Mouse (Mus musculus): ENCODE data around the gene Ncoa1.

DNA sequence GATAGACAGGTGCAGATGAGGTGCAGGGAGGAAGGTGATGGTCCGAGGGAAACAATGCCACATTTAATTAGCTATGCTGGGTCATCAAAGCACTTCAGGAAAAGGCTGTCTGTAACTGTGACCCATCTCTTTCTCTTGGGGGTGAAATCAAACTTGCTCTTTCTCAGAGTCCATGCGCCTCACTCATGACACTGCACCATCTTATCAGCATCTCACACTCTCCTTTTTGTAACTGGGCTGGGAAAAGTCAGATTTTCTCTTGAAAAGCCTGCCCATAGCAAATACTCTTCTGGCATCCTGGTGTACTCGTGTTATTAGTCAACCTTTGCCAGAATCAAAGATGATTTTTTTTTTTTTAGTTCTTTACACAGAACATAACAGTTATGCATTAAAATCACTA, 70.8 kb downstream of the Ncoa1 start:
- no peak for TF ChIP-seq CTCF (IDR thresholded peaks at IDR 0.05; ENCODE audit: insufficient read depth, low read depth, low read length)
- TF ChIP-seq POLR2A (IDR thresholded peaks at IDR 0.05; ENCODE audit: insufficient read depth, low read depth, low read length) = no peak

Data from olfactory bulb, adult 2 months (tissue).